Mouse (Mus musculus) forebrain, embryonic 15.5 days (tissue): ENCODE data around the gene Snca. TPM values are rescaled to one million over a fixed set of nuclear protein-coding genes. Genes with fewer than 3 reads are reported as not detected.
A peak's percentile ranks its signal among the peaks of the same experiment; 100 is the strongest.

ENCODE experiments used
- ATAC-seq: fragments of 200-750 bp; cut with Nextera tagmentation; replicated peaks from 2 replicates; pipeline ENCODE4 v1.8.0; 2017; ENCODE audit warnings: mild to moderate bottlenecking, moderate TSS enrichment, moderate library complexity
- H3K27ac ChIP-seq: fragments of 300-500 bp; sonication (generic); replicated peaks from 2 replicates; pipeline ENCODE4 v1.5.1; 2015; ENCODE audit warnings: mild to moderate bottlenecking, inconsistent platforms
- H3K27me3 ChIP-seq: fragments of 300-500 bp; sonication (generic); 2 replicates; pipeline ENCODE4 v1.6.1; 2015; ENCODE audit warnings: inconsistent platforms
- H3K36me3 ChIP-seq: fragments of 300-500 bp; sonication (generic); 2 replicates; pipeline ENCODE4 v1.6.1; 2015; ENCODE audit warnings: mild to moderate bottlenecking, inconsistent platforms
- H3K4me1 ChIP-seq: fragments of 300-500 bp; sonication (generic); 2 replicates; pipeline ENCODE4 v1.6.1; 2015; ENCODE audit warnings: inconsistent platforms
- H3K4me2 ChIP-seq: fragments of 300-500 bp; sonication (generic); replicated peaks from 2 replicates; pipeline ENCODE4 v1.6.1; 2015; ENCODE audit warnings: mild to moderate bottlenecking, inconsistent platforms
- H3K4me3 ChIP-seq: fragments of 300-500 bp; sonication (generic); 2 replicates; pipeline ENCODE4 v1.5.1; 2015; ENCODE audit warnings: mild to moderate bottlenecking, inconsistent platforms
- H3K9ac ChIP-seq: fragments of 300-500 bp; sonication (generic); replicated peaks from 2 replicates; pipeline ENCODE4 v1.6.1; 2015; ENCODE audit warnings: mild to moderate bottlenecking, inconsistent platforms
- H3K9me3 ChIP-seq: fragments of 300-500 bp; sonication (generic); 2 replicates; pipeline ENCODE4 v1.6.1; 2016; ENCODE audit warnings: inconsistent platforms
- WGBS: fragments of 180-500 bp; shearing (Covaris S2); methylation state at CpG from one replicate; pipeline ENCODE4 v1.1.7; 2015; ENCODE audit warnings: mixed read lengths; 5-methylcytosine and 5-hydroxymethylcytosine counted together
- polyA plus RNA-seq: library from polyadenylated mRNA; unstranded; fragments of >200 nt; fragmentation: Nextera tagmentation; extraction: Ambion mirVana; gene quantifications from 2 replicates; pipeline ENCODE4 v1.2.1, GENCODE M21; 2015

Snca gene
- polyA plus RNA-seq: 115 and 117 TPM in 2 replicates

DNA sequence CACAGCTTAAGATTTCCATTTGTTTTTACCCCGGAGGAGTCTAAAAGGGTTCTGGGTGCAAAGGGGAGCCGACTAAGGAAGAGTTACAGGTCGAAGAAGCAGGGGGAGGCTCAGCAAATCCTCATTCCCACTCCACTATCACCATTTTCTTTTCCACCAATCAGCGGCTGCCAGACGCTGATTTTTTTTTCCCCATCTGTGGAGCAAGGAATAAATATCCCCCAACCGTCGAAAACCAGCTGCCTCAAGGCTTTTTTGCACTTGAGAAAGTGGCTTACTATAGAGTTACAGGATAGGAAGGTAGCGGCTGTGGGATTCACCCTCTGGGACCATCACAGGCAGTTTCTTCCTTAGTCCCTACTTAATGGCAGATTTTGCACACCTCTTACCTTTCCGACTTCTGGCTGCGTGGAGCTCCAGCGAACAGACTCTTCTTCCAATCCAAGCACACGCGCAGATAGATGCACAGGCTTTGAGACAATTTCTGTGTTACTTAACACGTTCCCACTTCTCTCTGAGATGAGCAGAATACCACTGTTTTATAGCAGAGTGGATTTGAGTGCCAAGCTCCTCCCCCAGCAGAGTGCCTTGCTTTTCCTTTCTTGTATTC is at the start of gene Snca:
TSS of gene Snca (minus strand) at position 574 of the 610 bp plus-strand sequence.
- H3K4me3 ChIP-seq: peak within 1 kb of the TSS; percentile 65
- WGBS: under 1% methylated on average over 14 of the region's 14 CpGs

DNA sequence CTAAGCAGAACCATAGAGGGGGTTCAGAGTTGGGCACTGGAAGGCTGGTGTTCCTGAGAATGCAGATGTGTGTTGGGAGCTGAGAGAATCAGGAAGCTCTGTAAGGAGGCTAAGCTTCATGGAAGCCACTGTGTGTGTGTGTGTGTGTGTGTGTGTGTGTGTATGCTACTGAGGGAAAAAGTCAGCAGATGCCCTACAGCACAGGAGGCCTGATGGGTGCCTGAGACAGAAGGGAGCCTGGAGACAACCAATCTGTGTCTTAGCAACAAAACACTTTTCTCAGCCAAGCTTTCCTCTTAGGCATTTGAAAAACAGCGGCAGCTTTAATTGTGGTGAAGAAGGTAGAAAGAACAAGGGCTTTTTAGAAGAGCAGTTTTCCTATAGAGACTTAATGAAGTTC is 40.5 kb upstream of the Snca start:
- H3K27me3 ChIP-seq: no peaks in the 10 kb centered on the region
- H3K27ac ChIP-seq: 0 out of 2 replicates have a peak overlapping the region, but pooled peaks have one; percentile 43
- H3K36me3 ChIP-seq: no peaks in the 10 kb centered on the region
- no peak overlapping the region for H3K4me2 ChIP-seq
- H3K4me1 ChIP-seq: peaks cover 6% of the 10 kb centered on the region
- no peak overlapping the region for H3K4me3 ChIP-seq
- no peak overlapping the region for H3K9ac ChIP-seq
- WGBS: 18% methylated on average over 1 of the region's 1 CpGs
- H3K9me3 ChIP-seq: no peaks in the 10 kb centered on the region
- ATAC-seq: peak; percentile 85

More for the DNA sequence above, at the start of gene Snca:
- peak within 1 kb of the TSS; percentile 91 for H3K27ac ChIP-seq
- H3K9me3 ChIP-seq: no peaks in the 10 kb centered on the region
- H3K36me3 ChIP-seq: no peaks in the 10 kb centered on the region
- H3K27me3 ChIP-seq: no peaks in the 10 kb centered on the region
- H3K4me2 ChIP-seq: peak within 1 kb of the TSS; percentile 85
- ATAC-seq: peak; percentile 75
- peak within 1 kb of the TSS; percentile 65 for H3K9ac ChIP-seq
- peaks cover 24% of the 10 kb centered on the region for H3K4me1 ChIP-seq

DNA sequence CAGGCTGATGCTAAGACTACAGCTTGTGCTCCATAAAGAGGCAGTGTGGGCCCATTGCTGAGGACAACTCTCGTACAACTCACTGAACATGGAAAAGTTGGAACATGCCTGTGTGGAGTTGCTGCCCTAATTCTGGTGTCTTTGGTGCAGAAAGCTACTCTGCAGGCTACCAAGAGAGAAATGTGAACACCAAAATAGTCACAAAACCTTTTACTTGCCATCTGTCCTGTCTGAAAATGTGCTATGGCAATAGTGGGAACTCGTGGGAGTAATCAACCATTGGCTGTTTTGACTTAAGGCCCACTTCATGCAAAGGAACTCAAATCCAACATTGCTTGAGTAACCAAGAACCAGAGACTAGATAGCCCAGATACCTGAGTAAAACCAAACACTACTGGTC is 26.9 kb upstream of the Snca start:
- no peaks in the 10 kb centered on the region for H3K36me3 ChIP-seq
- H3K4me2 ChIP-seq: no peak overlapping the region
- H3K27me3 ChIP-seq: no peaks in the 10 kb centered on the region
- no peak overlapping the region for H3K27ac ChIP-seq
- H3K9ac ChIP-seq: no peak overlapping the region
- 84% methylated on average over 2 of the region's 2 CpGs for WGBS
- ATAC-seq: no peak
- H3K4me1 ChIP-seq: no peaks in the 10 kb centered on the region
- H3K4me3 ChIP-seq: no peak overlapping the region
- H3K9me3 ChIP-seq: no peaks in the 10 kb centered on the region

DNA sequence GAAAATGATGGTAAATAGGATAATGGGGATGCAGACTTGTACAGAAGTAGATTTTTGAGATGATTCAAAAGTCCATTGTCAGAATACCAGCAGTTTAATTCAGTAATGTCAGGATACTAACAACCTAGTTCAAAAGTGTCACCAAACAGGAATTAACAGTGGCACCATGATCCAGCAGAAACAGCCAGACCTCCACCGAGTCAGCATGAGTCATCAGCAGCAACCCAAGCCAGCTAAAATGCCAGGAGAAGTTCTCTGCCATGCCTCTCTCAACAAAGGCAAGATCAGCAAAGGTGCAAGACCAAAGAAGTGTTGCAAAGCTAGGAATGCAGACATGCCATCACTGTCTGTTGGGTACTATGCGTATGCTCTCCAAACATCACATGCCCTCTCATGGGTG is 22.0 kb upstream of the Snca start:
- no peak overlapping the region for H3K9ac ChIP-seq
- ATAC-seq: no peak
- no peaks in the 10 kb centered on the region for H3K4me1 ChIP-seq
- no peaks in the 10 kb centered on the region for H3K36me3 ChIP-seq
- no peak overlapping the region for H3K27ac ChIP-seq
- no peaks in the 10 kb centered on the region for H3K27me3 ChIP-seq
- H3K4me2 ChIP-seq: no peak overlapping the region
- no peaks in the 10 kb centered on the region for H3K9me3 ChIP-seq
- 88% methylated on average over 2 of the region's 2 CpGs for WGBS
- H3K4me3 ChIP-seq: no peak overlapping the region

DNA sequence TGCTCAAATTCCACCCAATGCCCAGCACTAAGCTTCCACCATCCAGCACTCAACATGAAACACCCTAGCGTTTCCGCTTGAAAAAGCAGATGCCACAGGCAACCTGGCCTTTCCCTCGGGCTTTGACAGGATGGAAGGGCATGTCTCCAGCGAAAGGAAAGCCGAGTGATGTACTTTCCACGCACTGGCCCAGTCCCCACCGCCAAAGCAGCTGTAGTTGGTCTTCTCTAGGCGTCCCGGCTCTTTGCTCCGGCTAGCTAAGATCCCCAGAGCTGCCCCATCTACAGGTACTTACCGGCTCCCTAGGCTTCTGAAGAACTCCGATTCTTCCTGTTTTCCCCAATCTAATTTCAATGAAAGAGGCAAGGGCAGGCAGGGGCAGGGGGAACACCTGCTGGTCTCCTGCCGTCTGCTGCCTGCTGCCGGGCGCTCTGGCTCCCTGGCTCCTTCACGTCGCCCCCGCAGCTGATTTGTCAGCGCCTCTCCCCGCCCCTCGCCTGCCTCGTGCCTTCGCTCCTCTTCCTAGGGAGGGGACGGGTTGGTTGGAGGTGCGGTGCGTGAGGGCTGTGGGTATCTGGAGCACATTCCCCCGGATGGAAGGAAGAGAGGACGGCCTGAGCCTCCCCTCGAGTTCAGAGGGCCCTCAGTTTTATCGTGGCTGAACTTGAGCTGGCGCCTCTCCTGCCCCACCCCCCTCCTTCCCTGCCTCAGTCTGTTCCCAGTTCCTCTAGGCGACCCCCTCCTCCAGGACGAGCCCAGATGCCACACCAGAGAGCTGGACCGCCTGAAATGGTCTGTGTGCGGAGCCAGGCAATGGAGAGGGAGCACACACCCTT is 1.0 kb downstream of the Snca start:
- peak overlapping the region; percentile 65 for H3K9ac ChIP-seq
- no peaks in the 10 kb centered on the region for H3K27me3 ChIP-seq
- peaks cover 24% of the 10 kb centered on the region for H3K4me1 ChIP-seq
- H3K4me3 ChIP-seq: peak overlapping the region; percentile 65
- 1% methylated on average over 35 of the region's 35 CpGs for WGBS
- peak overlapping the region; percentile 91 for H3K27ac ChIP-seq
- peak overlapping the region; percentile 85 for H3K4me2 ChIP-seq
- no peaks in the 10 kb centered on the region for H3K9me3 ChIP-seq
- peak; percentile 91 for ATAC-seq
- H3K36me3 ChIP-seq: no peaks in the 10 kb centered on the region

DNA sequence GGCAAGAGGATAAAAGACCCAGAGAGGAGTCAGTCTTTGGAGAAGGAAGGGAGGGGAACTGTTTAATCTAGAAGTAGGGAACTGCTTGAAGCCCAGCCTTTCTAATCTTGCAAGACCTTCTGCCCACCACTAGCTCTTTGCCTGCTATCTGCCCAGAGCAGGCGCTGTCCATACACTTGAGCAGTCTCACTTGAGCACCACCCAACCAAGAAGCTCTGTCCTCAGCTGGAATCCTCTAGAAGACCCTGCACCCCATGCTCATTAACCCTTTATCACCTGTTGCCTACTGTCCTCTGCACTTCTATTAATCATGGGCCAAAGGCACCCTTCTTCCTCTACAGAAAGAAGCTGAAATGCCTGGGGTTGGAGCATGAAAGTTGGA is 1.6 kb downstream of the Snca start:
- Histone ChIP-seq H3K4me1 (peaks cover 24% of the 10 kb centered on the region), H3K27me3 (no peaks in the 10 kb centered on the region), H3K9ac (peak overlapping the region; percentile 65), H3K36me3 (no peaks in the 10 kb centered on the region), H3K27ac (peak overlapping the region; percentile 91; the same call in 1 of the 2 replicates), H3K9me3 (no peaks in the 10 kb centered on the region), H3K4me3 (peak overlapping the region; percentile 65), H3K4me2 (peak overlapping the region; percentile 85)
- no peak for ATAC-seq
- 54% methylated on average over 1 of the region's 1 CpGs for WGBS

DNA sequence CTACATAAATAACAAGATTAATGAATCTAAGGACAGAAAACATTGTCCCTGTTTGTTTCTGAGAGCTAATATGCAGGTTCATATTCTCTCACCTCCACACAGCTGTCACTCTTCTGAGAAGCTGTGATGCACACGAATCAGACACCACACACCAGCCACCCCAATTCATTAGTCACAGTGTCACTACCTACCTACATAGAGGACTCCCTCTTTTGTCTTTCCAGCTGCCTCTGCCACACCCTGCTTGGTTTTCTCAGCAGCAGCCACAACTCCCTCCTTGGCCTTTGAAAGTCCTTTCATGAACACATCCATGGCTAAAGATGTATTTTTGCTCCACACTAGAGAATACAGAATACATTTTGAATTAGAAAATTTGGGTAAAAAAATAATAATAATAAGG is 2.4 kb downstream of the Snca start:
- ATAC-seq: no peak
- Histone ChIP-seq H3K27ac (no peak overlapping the region), H3K36me3 (no peaks in the 10 kb centered on the region), H3K9me3 (no peaks in the 10 kb centered on the region), H3K4me3 (no peak overlapping the region), H3K27me3 (no peaks in the 10 kb centered on the region), H3K4me2 (0 out of 2 replicates have a peak overlapping the region, but pooled peaks have one; percentile 85), H3K9ac (no peak overlapping the region), H3K4me1 (peaks cover 24% of the 10 kb centered on the region)
- WGBS: 55% methylated on average over 1 of the region's 1 CpGs

DNA sequence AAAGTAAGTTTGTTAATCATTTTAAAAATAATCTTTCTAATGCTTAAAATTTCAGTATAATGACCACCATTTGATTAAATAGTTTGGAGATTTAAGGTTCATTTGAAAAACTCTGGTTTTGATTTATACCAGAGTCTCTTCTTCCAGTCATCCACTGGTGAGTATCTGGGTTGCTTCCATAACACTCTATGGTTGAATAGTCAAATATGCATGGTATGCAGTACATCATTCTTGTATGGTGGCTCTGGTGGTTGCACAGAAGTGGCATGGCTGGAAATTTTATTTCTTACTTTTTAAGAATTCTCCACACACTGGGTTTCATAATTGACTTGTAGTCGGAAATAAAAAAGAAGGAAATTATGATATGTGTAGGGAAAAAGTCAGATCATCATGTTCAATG is 10.4 kb downstream of the Snca start:
- H3K9ac ChIP-seq: no peak overlapping the region
- no peak overlapping the region for H3K4me3 ChIP-seq
- H3K9me3 ChIP-seq: no peaks in the 10 kb centered on the region
- ATAC-seq: no peak
- no peaks in the 10 kb centered on the region for H3K36me3 ChIP-seq
- no peaks in the 10 kb centered on the region for H3K27me3 ChIP-seq
- no peak overlapping the region for H3K27ac ChIP-seq
- 93% methylated on average over 1 of the region's 1 CpGs for WGBS
- no peaks in the 10 kb centered on the region for H3K4me1 ChIP-seq
- H3K4me2 ChIP-seq: no peak overlapping the region

DNA sequence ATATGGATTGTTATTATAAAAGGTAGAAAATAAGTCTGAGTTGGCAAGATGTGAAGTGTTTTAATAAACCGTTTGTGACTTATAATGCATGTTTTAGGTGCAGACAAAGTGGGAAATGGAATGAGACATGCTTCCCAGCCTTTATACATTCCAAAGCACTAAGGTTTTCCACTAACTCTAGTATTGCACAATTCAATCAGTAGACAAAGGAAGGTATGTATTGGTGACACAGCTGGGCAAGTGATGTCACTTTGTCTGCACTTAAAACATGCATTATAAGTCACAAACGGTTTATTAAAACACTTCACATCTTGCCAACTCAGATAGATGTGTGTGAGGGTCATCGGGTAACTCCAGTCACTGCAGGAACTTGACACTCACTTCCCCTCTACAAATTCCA is 16.1 kb downstream of the Snca start:
- no peak for ATAC-seq
- WGBS: 84% methylated on average over 3 of the region's 3 CpGs
- H3K4me1 ChIP-seq: peaks cover 3% of the 10 kb centered on the region; the same call in 1 of the 2 replicates
- no peaks in the 10 kb centered on the region for H3K9me3 ChIP-seq
- no peak overlapping the region for H3K27ac ChIP-seq
- no peak overlapping the region for H3K9ac ChIP-seq
- no peaks in the 10 kb centered on the region for H3K36me3 ChIP-seq
- no peak overlapping the region for H3K4me3 ChIP-seq
- no peak overlapping the region for H3K4me2 ChIP-seq
- no peaks in the 10 kb centered on the region for H3K27me3 ChIP-seq

DNA sequence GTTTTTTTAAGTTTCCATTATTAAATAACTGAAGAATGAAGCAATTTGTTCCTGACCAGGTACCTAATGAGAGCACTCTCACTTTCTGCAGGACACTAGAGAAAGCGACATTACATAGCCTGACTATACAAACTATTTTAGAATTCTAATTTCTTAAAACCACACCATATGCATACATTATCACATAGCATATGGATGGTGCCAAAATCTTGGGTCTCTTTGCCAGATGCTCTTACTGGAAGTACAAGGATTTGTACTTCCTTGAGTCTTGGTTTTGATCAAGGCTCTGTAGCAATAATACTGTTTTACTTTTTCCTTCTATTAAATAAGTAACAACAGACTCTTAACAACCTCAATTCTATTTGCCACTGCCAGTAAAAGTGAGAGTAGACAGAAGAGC is 31.4 kb downstream of the Snca start:
- Histone ChIP-seq H3K27ac (no peak overlapping the region), H3K9ac (no peak overlapping the region), H3K9me3 (no peaks in the 10 kb centered on the region), H3K4me3 (no peak overlapping the region), H3K27me3 (no peaks in the 10 kb centered on the region), H3K4me1 (no peaks in the 10 kb centered on the region), H3K36me3 (no peaks in the 10 kb centered on the region), H3K4me2 (no peak overlapping the region)
- WGBS: 78% methylated on average over 1 of the region's 1 CpGs
- peak; percentile 38; the same call in 1 of the 2 replicates for ATAC-seq

DNA sequence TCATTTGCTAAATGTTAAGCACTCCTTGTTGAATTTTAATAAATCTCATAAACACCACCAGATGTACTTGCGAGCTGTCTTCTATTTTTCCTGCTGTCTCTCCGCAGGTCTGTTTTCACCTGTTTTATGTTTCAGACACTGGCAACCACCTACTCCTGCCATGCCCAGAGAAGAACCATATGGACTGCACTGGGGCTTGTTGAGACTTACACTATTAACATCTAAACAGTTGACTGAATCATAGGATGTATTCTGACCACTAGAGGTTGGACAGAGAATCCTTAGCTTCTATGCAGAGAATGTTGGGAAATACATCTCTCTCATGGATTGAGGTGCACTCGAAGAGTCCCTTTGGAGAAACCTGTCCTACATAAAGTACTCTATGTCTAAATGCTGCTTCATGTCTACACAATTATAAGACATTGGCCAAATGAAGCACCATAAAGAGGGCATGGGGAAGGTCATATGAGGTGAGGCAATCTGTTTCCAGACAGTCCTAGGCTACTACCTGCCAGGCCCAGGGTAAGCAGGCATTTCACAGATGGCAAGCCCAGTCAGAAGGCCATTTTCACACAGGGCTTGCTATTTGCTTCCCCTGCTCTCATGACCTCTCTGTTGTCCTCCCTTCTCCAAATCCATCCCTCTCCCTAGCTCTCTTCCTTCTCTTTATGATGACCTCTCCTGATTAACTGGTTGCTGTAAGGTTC is 35.8 kb downstream of the Snca start:
- Histone ChIP-seq H3K27me3 (no peaks in the 10 kb centered on the region), H3K9ac (no peak overlapping the region), H3K27ac (no peak overlapping the region), H3K9me3 (no peaks in the 10 kb centered on the region), H3K36me3 (no peaks in the 10 kb centered on the region), H3K4me3 (no peak overlapping the region), H3K4me1 (no peaks in the 10 kb centered on the region), H3K4me2 (no peak overlapping the region)
- 90% methylated on average over 3 of the region's 3 CpGs for WGBS
- ATAC-seq: no peak

DNA sequence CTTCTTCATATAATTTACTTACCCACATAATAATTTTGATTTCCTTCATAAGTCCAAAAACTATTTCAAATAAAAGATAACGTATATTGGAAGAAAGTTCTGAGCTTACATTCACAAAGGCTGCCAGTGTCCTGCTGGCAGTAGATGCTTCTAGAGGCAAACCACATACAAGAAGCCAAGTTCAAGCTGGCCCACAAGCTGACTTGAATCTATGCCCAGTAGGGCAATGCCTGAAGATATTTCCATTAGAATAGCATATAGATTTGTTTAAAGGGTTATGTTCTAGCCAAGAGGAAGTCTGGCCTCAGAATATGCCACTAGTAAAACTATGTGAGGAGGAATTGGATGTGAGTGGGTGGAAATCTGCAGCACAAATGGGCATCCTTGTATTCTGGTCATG is 42.7 kb downstream of the Snca start:
- ATAC-seq: no peak
- Histone ChIP-seq H3K27me3 (no peaks in the 10 kb centered on the region), H3K27ac (no peak overlapping the region), H3K9ac (no peak overlapping the region), H3K4me2 (no peak overlapping the region), H3K9me3 (no peaks in the 10 kb centered on the region), H3K36me3 (no peaks in the 10 kb centered on the region), H3K4me1 (0 out of 2 replicates have a peak, but pooled peaks cover 3% of the 10 kb centered on the region), H3K4me3 (no peak overlapping the region)
- WGBS: 78% methylated on average over 1 of the region's 1 CpGs
